Mouse (Mus musculus): ENCODE measurements around the gene Krt15.
A peak's percentile ranks its signal among the peaks of the same experiment; 100 is the strongest.

Krt15 gene

DNA sequence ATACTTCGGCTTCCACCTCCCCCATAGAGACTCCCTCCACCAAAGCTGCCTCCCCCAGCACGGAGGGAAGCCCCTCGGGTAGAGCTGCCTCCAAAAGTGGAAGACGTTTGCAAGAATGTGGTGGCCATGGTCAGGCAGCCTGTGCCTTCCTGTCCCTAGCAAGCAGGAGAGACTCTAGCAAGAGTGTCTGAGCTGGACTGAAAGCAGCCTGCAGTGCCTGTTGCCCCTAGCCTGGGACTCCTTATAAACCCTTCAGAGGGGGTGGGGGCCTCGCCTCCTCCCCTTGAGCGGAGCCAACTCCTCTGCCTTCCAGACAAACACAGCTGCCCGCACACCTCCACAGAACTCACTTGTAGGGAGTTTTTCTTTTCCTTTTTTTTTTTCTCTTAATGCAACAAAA, at the start of gene Krt15:
TSS of gene Krt15 (minus strand) at position 198 of the 400 bp plus-strand sequence.
- DNase-seq (ENCODE audit: low spot score), result no peak

DNA sequence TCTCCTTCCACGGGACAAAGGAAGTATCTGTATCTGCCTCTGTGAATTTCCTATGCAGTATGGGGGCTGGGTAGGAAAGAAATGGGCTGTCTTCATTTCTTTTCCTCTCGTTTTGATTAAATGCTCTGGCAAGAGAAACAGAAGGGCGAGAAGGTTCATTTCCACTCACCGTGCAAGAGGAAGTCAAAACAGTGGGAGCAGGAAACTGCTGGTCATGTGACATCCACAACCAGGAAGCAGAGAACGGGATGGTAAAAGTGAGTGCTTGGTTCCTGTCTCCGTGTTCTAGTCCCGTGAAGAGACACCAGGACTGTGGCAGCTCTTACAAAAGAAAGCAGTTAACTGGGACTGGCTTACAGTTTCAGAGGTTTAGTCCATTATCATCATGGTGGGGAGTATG, 46.0 kb upstream of the Krt15 start:
- DNase-seq (ENCODE audit: low spot score), result no peak

DNA sequence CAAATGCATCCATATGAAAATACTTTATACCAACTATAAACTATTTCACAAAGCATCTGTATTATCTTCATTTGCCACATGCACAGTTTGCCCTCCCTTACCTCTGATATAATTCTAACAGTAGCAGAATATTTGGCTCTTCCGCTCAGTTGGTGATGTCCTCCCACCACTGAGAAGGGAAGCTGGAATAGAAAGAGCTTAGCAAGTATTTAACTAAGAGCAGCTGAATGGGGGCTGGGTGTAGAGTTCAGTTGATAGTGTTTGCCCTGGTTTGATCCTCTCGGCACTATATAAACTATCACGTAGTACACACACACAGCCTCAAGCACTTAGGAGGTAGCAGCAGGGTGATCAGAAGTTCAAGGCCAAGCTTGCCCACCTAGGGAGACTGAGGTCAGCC, 43.5 kb upstream of the Krt15 start:
- DNase-seq (ENCODE audit: low spot score), result peak; percentile 9

DNA sequence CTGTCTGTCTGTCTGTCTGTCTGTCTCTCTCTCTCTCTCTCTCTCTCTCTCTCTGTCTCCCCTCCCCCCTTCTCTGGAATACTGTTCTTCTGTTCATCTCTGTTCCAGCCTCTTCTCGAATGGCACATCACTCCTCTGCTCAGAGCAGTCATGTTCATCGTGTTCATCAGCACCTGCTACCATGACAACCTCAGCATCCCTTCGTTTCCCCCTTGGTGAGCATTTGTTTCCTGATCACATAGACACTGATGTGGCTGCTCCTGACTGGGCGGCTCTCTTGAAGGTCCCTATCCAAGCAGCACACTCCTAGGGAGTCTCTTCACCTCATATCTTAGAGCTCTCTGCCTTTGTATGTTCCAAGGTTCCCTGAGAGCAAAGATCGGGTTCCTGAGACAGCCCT, 42.6 kb upstream of the Krt15 start:
- DNase-seq (ENCODE audit: low spot score), result peak; percentile 20

DNA sequence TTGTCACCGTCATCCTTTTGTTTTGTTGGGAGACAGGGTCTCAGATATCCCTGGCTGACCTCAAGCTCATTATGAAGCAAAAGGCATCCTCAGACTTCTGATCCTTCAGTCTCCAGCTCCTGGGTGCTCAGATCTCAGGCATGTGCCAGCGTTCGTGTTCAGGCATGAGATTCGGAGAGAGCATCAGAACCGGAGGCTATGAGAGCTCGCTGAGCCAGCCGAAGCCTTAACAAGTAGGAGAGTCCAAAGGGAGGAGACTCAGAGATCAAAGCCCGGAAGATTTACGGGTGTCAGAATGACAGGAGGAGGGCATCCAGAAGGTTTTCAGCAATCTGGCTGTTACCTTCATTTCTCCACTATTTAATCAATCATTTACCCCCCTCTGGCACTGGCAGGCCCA, 41.1 kb upstream of the Krt15 start:
- DNase-seq (ENCODE audit: low spot score), result no peak

DNA sequence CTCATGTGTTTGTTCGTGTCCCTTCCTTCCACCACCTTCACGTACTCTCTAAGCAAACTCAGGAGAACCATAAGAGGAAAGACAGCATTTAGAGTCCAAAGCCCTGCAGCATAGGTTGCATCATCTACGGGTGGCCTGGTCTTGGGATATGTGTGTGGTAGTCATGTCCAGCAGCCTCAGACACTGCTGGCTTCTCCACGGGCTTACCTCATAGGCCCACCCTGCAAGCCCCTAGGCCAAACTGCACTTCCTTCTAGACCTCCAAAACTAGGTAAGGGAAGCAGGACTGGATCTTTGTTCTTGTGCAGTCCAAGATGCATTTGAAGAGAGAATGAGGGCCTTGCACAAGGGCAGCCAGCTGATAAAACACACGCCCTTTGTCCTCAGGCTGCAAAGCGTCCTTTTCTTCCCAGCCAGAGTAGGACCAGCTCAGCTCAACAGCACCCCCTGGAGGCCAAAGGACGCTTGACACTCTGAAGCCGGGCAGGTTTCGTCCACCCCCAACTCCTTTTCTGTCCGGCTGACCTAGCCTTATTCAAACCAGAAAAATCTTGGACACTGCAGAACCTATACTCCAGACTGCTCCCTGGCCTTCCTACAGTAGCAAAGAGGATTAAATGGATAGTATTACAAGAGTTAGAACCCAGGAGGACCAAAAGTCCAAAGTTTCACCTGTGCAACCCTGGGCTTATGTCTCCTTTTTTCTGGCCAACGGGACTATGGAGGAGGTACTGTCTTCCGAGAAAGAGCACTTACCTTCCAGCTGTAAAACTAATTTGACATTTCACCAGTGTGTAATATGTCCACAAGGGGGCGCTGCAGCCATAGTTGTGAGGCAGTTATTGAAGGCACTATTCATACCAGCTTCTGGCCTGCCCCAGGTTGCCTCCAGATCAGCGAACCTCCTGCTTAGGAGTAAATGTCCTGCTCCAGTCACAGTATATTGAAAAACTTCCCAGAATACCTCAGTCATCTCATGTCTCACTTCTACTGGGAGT, 33.3 kb upstream of the Krt15 start:
- DNase-seq (ENCODE audit: low spot score), result peak; percentile 85

DNA sequence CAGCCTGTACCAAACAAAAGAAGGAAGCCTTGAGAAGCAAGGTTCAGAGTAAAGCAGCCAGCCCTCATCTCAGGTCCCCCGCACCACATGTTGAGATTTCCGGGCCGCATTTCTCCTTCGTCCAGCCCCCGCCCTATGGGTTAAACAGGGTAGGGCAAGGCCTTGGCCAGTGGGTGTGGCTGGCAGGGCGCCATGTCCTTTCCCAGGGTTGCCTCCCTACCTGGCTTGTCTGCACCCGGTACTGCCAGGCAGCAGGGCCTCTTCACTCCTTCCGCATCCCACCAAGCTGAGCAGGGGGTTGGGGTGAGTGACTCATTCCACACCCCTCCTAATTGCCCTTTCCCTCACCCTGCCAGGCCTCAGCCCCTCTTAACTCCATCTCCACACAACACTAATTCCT, 32.3 kb upstream of the Krt15 start:
- no peak for DNase-seq (ENCODE audit: low spot score)

DNA sequence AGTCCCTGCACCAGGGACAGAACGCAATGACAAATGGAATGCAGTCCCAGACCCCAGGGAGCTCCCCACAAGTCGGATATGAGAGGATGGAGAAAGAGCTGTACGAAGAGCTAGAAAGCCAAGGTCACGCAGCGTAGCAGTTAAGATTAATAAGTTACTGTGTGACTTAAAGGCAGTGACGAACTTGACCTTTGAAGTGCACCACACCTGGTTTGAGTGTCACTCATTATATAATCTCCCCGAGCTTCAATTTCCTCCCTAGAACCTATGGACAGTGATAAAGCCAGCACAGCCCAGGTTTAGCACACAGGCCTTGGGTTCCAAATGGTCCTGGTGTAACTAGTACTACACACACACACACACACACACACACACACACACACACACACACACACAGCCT, 28.7 kb upstream of the Krt15 start:
- no peak for DNase-seq (ENCODE audit: low spot score)

DNA sequence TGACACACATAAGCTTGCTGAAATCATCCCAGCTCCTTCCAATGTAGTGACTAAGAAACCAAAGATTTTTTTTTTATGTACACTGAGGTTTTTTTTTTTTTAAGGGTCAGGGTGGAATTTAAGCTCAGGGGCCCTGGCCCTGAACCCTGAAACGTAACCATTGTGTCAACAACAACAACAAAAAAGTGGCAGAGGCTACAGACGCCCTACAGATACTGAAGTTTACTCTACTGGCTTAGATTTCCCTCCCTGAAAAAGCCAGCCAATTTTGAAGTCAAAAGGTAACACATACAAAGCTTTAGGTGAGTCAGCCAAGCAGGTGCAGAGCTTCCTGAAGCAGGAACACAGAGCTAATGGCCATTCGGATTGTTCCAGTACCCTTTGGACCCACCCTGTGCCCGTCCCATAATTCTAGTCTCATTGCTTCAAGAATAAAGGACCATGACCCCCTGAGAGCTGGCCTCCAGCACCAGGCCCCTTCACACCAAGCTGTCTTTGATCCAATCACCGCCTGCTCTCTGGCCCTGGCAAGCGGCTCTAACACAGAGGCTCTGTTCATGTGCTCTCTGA, 22.3 kb upstream of the Krt15 start:
- no peak for DNase-seq (ENCODE audit: low spot score)

DNA sequence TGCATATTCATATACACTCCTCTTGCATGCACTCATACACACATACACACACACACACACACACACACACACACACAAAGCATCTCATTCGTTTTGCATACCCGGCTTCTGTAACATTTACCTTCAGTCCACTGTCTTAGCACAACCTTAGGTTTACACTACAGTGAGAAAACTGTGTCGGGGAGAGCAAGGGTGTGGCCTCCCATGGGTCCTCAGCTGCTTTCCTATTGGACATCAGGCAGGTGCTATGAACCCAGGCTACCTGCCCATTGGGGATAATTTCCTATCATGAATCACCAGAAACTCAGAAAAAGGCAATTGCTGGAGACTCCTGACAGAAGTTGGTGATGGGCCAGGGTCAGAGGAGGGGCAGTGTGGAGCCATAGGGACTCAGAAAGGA, 21.6 kb upstream of the Krt15 start:
- no peak for DNase-seq (ENCODE audit: low spot score)

DNA sequence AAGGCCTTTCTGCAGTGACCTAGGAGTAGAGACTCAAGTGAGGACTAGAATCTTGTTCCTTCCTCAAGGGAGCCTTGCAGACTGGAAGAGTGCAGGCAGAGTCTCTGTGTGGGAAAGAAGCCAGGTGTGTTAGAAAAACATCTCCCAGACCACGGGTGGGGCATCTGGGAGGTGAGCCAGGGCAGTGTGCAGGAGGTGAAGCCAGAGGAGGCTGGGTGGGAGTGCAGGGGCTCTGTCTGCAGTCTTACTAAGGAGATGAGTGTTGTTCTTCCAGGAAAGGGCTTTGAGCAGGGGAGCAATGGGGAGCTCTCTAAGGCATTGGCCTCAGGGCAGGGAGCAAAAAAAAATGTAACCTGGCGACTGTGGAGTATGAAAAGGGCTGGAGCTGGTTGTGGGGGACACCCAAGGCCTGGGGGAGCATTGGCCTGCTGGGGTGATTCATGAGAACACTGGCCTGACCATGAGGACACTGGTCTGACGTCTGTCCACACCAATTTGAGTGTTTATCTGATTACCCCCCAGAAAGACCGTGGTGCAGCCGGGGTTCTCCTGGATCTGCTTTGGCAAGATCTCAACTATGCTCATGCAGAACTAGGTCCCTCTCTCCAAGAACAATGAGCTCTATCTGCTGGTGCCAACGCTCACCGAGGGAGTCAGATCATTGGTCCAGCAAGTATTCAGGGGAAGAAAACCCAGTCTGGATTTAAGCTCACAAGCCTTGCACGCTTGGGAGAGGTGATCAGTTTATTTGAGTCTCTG, 19.9 kb upstream of the Krt15 start:
- DNase-seq (ENCODE audit: low spot score), result no peak

DNA sequence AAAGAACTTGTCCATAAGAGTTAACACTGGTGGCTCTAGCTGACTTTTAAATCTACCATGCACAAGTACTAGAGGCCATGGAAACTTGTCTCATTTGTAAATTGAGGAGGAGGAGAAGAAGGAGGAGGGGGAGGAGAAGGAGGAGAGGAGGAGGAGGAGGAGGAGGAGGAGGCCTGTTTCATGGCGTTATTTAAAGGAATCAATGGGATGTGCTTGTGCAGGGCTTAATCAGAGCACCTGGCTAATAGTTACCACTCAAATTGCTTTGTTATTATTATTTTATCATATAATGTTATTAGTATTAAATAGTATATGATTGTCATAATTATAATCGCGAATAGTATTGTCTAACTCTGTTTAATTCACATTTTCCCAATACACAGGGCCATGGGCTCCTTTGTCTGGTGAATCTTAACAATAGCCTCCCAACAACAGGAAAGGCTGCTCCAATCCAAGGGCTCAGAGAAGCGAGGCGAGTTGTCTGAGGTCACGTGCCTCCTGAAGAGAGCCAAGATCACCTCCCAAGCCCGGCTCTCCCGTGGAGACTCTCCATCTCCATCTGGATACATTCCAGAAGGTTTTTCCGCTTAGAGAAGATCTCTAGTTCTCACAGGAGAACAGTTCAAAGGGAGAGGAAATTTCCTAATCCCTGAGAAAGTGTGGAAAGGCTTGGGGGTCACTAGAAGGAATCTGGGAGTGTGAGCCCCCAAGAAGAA, 13.0 kb upstream of the Krt15 start, which contains the start of gene Krt19:
TSS of gene Krt19 (minus strand) at position 51 of the 716 bp plus-strand sequence.
- DNase-seq (ENCODE audit: low spot score), result no peak

DNA sequence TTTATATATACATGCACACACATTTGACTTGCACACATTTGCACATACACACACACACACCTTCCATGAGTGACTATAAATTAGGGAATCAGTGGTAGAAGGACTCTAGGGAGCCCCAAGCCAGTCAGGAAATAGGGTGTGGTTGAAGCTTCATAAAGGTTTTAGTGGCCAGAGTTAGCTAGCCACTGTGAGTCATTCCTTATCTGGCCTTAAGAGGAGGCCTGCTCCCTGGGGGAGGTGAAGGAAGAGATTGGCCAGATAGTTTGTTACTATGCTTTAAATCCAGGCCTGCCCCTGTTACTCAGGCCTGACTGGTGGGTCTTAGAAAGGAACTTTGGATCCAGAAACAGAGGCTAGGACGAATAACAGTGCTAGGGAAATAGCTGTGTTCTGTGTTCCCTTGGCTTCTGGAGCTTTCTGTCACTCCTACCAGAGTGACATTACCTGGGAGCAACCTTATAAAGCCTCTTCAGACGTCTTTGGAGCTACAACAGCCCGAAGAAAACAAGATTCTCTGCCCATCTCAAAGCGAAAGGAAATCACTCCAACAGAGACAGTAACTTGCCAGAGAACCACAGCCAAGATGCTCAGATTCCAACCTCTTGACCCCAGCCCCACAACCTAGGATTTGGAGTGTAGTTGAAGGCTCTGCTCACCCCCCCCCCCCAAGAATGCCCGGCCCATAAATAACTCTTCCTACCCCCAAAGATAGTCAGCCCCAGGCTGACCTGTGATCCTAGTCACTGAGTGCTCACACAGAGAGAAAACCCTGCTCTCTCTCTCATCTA, 12.0 kb upstream of the Krt15 start:
- no peak for DNase-seq (ENCODE audit: low spot score)

DNA sequence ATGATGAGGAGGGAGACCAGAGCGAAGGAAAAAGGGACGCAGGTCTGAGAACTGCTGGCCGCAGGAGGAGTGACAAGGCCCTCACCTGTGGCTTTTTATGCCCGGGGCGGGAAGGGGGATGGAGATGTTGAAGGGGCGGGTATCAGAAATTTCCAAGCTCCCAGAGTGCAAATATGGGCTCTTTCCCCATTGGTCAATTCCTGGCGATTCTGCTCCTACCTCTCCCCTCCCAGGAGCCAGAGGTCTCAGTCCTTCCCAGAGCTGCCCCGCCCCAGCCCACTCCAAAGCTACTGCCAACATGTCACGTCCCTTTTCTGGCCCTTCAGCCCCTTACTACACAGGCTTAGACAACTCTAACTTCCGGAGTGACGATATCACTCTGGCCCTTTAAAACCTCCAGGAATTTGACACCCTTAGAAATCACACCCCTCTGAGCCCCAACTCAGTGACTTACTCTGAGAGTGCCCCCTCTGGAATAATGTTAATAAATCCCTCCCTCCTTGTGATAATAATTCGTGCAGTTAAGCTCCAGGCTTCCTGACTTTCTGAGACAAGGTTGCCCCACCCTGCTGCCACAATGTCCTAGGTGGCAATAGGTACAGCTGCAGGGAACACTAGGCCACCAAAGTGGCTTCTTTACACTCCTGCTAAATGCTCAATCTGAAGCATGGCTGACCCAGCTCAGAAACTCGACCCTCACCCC, 10.3 kb upstream of the Krt15 start:
- DNase-seq (ENCODE audit: low spot score), result no peak

DNA sequence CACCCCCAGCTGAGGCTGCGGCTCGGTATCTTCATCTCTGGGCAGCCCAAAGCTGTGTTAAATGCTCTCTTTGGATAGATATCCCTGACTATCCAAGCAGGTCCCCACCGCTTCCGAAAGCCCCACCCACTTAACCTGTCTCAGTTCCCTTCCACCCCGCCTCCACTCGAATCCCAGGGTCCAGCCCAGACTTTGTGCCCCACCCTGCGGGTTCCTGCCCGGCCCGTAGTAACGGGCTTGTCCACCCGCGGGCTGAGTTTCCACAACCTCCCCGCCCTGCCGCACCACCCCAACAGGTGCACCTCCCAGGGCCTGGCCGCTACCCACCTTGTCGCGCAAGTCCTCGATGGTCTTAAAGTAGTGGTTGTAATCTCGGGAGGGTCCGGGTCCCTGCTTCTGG, 9.4 kb upstream of the Krt15 start:
- DNase-seq (ENCODE audit: low spot score), result no peak

DNA sequence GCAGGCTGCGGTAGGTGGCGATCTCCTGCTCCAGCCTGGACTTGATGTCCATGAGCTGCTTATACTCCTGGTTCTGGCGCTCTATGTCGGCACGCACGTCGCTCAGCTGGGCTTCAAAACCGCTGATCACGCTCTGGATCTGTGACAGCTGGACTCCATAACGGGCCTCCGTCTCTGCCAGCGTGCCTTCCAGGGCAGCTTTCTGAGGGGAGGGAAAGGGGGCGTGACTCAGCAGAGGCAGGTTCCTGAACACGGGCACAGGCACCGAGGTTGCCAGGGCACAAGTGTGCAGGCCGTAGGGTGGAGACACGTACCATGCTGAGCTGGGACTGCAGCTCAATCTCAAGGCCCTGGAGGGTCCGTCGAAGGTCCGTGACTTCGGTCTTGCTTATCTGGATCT, 5.2 kb upstream of the Krt15 start:
- no peak for DNase-seq (ENCODE audit: low spot score)

DNA sequence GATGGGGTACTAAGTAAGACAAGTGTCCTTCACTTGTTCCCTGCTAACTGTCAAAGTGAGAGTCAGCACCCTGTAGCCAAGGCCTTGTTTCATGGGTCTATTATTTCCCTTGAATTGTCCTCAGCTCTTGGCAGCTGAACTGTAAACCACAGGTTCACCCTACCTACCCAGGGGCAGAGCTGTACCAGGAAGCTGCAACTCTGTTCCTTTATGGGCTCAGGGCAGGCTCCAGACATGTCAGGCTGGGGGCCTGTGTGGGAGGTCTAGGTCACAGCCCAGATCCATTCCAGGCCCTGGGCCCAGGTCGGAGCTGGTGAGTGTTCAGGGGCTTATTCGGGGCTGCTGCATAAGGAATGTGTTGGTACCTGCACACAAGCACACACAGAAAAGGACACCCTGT, 3.7 kb upstream of the Krt15 start:
- DNase-seq (ENCODE audit: low spot score), result no peak

DNA sequence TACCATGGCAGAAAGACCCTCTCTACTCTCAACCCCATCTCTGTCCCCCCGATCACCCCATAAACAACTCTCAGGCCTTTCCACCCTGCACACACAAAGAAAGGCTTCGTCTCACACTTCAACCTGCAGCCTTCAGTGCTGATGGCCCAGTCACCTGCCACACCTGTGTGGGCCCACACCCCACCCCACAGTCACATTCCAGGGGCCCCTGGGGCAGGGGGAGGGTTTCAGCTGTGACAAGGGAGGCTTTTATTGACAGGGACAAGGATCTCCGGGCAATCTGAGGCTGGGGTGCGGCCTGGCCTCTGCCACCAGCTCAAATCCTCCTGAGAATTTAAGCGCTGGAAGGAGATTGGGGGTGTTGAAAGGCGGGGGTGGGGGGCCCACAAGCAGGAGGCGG, 3.1 kb upstream of the Krt15 start:
- DNase-seq (ENCODE audit: low spot score), result no peak

DNA sequence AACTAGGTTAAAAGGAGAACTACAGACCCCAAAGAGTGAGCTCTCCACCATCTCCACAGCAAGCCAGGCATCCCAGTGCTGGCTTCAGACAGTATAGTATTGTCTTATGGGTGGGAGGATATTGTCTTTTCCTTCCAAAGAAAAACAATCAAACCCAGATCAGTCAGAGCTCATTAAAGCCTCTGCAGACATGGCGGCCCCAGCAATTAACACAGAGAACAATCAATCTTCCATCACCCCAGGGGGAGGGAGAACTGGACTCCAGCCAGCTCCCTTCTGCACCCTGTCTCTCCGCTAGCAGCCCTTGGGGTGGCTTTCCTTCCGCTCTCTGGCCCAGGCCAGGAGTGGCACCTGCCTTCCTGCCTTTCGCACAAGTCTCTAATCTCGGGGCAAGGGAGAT, 2.0 kb upstream of the Krt15 start:
- DNase-seq (ENCODE audit: low spot score), result peak; percentile 5

DNA sequence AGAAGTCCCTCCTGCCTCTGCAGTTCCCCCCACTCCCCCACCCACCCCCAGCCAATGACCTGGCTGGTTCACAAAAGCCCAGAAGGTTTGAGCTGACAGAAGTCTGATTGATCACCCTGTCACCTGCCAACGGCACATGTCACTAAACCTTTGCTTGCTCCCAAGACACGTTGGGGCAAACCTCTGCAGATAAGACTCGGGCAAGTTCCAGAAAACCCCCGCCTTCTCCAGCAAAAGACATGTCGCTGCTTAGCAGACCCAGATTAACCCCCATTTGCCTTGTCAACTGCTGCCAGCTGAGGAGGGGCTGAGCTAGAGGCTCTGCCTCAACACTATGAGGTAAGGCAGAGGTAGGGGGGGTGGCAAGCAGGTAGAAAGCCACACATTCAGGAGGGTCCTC, 831 bp upstream of the Krt15 start:
- DNase-seq (ENCODE audit: low spot score), result no peak

DNA sequence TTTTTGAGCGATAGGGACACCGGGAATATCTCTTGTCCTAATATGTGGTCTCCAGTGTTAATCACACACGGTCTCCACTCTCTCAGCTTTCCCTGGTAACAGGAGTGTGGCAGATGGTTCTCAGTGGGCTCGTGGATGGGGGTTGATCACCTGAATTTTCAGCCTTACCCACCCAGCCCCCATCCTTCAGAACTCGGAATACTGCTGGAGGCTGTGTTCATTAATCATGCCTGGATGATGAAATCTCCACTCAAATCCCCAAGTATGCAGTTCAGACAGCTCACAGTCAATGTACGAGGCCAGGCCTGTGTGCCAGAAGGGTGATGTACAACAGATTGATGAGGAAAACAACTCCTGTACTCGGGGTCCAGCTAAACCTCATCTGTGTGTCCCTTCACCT, 10.8 kb downstream of the Krt15 start:
- DNase-seq (ENCODE audit: low spot score), result no peak

Measured in layer of hippocampus, adult 11-12 months (tissue).